Mouse (Mus musculus) liver (tissue): Measurements from ENCODE around the gene Casp8ap2.

ENCODE experiments used
- DNase-seq: peaks from one replicate; pipeline ENCODE4 v3.0.0-alpha.2; 2020; ENCODE audit warnings: mixed read lengths

Gene Casp8ap2

DNA sequence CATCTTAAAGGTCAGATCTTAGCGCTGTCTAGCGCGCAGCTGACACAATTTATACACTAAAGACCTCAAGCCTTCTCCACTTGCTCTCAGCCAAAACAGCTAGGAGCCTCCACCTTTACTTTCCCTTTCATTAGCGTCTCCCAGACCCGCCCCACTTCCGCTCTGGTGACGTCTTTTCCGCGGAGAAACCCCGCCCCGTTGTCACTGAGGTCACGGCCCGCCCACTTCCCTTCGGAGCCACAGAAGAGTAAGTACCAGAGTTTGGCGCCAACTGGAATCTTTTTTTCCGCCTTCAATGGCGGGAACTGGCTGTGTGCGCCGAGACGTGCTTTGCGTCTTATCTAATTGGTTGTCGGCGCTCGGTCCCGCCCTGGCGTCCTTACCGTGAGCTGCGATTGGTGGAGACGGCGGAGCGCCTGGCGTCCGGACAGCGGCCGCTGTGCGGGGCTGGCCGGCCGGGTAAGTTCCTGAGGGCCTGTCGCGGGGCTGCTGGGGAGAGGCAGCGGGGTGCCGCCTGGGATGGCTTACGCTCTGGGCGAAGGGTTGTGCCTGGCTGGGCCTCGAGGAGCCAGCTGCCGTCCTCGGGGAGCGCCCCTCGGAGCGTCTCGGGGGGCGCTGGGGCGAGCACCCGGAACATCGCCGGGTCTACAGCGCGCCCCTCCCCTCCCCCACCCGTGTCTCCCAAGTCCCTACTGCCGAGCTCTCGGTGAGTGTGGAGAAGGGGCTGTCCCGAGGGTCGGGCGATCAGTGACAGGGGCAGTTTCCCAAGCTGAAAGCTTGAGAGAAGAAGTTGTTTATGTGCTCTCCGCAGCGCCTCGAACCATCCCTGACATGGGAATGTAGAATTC is at the start of gene Casp8ap2:
Casp8ap2 (plus strand) TSS at position 418 of the 848 bp plus-strand sequence.
- peak; percentile 98 for DNase-seq

DNA sequence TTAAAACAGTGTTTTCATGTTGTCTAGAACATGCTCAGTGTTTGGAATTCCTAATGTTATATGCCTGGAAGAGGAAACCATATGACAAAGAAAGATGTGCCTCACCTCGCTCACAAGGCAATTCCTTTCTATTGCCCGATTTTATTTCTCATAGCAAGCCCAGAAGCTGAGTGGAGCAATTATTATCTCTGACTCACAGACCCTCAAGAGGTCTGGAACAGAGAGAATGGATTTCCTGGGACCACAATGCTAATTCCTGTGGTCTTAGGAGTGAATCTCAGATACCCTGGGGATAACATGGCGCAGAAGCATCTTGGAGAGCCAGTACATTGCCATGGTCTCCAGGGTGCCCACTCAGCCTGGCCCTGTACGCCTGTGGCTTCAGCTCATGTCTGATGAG is 46.2 kb upstream of the Casp8ap2 start:
- no peak for DNase-seq

DNA sequence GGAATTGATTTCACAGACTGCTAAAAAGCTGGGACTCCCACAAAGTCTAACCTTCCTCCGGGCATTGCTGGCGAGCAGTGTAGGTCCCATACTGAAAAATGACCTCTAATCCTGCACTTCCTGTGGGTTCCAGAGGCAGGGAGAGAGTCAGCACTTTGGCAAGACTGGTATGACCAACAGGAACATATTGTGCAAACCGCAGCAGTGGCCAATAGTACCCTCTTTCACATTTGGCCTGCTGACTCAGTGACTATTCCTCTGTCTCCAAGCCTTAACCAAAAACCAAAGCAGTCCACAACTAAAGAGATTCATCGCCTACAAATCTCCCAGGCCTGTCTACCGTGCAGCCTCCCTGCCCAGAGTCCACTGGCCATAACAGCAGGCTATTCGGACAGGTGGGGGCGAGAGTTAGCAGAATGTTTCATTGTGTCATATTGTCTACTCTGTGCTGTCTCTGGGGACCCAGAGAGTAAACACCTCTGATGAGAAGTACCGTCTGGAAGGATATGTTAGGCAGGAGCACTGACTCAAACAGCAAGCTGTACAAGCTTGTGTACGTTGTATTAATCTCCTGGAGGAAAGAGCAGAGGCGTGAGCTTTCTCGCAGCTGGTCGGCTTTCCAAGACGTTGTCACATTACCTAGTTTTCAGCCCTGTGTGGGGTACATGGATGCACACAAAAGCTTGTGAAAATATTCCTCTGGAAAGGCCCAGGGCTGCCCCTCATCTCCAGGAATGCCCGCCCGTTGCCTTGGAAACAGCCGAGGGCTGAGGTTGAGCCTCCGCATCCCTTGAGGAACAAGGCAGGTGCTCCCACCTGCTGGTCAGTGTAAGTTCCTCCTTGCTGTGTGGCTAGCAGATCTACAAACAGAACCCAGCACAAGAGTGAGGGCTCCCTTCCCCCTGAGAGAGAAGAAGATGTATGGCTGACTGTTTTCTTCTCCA is 45.0 kb upstream of the Casp8ap2 start:
- no peak for DNase-seq

GRCm38 (mm10) chr4:32570939-32571317 is 44.3 kb upstream of the Casp8ap2 start:
- DNase-seq: no peak

DNA sequence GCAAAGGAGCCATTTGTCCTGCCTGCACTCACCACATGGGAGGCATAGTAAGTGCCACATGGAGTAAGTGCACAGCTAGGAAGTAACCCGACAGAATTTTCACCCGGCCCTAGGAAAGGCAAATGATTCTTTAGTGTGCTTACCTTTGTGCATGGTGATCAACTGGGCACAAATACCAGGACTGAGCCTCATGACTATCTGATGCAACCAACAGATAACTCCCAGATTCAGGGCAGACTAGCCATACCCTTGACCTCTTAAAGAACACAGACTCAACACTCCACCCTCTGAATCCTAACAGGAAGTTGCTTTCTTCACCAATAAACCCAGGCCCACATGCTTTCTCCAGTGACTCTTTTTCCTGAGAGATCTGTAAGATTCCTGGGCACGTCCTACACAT is 43.8 kb upstream of the Casp8ap2 start:
- no peak for DNase-seq

GRCm38 (mm10) chr4:32572118-32572517 is 43.1 kb upstream of the Casp8ap2 start:
- peak; percentile 23 for DNase-seq

- DNase-seq: no peak
Observed at GRCm38 (mm10) chr4:32573586-32573985, 41.7 kb upstream of the Casp8ap2 start.

DNA sequence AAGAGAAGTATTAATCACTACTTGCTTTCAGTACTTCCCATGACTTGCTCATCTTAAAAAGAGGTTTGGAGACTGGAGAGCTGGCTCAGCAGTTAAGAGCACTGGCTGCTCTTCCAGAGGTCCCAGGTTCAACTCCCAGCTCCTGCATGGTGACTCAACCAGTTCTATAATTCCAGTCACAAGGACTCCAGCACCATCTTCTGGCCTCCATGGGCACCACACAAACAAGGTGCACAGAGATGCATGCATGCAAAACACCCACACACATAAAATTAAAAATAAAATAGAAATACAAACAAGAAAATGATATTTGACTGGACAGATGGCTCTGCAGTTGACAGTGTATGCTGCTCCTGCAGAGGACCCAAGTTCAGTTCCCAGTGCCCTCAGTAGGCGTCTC is 40.6 kb upstream of the Casp8ap2 start:
- DNase-seq: no peak

- peak; percentile 21 for DNase-seq
Observed at GRCm38 (mm10) chr4:32575165-32575564, 40.1 kb upstream of the Casp8ap2 start.

GRCm38 (mm10) chr4:32579850-32580249 is 35.4 kb upstream of the Casp8ap2 start:
- no peak for DNase-seq

DNA sequence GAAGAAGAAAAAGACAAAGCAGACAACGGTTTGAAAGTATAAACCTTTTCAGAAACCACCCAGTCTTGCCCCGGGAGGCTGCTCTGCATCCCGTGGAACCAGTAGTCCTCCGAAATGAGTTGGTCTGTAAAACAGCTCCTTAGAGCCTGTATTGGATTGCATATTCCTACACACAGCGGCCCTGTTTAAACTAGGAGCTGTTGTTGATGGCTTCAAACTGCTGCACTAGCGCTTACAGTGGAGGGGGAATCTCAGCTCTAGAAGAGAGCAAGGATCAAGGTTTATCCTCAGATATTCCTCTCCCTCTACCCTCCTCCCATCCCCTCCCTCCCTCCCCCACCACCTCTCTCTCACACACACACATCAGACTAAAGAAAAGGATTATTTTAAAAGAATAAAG is 31.1 kb upstream of the Casp8ap2 start:
- no peak for DNase-seq

DNA sequence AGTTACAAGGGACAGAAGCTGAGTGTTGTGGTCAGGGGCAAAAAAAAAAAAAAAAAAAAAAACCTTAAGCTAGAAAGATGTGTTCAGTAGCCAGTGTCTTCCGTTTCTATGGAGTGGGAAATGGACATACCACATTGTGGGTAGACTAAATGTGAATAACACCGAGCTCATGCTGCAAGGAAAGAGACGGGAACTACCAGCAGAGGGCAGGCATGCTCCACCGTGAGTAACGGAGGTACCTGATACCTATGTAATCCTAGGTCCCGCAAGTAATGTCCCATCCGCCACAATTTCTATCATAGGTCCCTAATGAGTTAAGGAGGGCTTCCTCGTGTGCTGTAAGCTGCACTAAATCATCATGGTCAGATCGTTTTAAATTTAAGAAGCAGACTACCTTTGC is 28.7 kb upstream of the Casp8ap2 start:
- peak; percentile 71 for DNase-seq

GRCm38 (mm10) chr4:32587543-32587942 is 27.7 kb upstream of the Casp8ap2 start:
- no peak for DNase-seq

DNA sequence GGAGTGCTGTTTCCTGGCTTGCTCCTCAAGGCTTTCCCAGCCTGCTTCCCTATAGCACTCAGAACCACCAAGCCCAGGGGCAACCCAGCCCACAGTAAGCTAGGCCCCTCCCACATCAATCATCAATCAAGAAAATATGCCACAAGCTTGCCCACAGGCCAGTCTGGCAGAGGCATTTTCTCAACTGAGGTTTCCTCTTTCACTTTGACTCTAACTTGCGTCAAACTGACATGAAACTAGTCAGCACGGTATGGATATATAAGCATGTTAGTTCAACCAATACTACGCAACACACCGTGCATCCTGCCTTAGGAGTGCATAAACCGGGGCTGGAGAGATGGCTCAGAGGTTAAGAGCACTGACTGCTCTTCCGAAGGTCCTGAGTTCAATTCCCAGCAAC is 27.0 kb upstream of the Casp8ap2 start:
- no peak for DNase-seq

DNA sequence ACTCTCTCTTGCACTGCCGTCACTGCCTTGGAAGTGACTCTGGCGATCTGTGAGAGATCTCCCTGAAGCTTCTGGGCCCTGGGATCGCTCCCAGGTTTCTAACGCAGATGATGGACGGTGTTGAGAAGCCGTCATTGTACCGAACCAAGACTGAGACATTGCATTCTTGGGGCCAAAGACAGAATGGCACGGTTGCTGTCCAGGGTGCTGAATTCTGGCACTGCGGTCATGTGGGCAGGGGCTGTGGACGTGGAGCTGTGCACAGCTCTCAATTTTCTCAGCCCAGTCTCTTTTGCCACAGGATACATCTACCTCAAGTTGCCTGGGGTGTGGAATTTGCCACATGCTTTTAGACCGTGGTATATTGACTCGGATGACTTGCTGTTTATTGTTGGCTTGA is 14.1 kb upstream of the Casp8ap2 start:
- DNase-seq: peak; percentile 56

- no peak for DNase-seq
Observed at GRCm38 (mm10) chr4:32602660-32603059, 12.6 kb upstream of the Casp8ap2 start, which contains the start of gene Gja10. Gja10 (minus strand) TSS chr4:32602760.

DNA sequence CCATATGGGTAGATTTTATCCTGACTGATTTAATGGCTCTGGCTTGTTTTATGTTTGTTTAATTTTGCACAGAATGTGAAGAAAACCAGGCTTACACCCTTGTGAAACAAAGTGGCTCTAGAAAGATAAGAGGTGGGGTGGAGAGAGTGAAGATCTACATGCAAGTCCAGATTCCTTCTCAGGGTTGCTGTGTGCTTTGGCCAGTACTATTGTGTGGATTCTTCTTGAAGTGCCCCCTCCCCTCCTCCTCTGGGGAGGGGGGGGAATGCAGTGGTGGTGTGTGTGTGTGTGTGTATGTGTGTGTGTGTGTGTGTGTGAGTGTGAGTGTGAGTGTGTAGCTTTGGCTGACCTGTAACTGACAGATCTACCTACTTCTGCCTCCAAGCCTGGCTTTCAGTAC is 6.4 kb downstream of the Casp8ap2 start:
- no peak for DNase-seq

GRCm38 (mm10) chr4:32651669-32652068 is 36.4 kb downstream of the Casp8ap2 start:
- DNase-seq: peak; percentile 23

GRCm38 (mm10) chr4:32656146-32656904 is 41.1 kb downstream of the Casp8ap2 start:
- no peak for DNase-seq

DNA sequence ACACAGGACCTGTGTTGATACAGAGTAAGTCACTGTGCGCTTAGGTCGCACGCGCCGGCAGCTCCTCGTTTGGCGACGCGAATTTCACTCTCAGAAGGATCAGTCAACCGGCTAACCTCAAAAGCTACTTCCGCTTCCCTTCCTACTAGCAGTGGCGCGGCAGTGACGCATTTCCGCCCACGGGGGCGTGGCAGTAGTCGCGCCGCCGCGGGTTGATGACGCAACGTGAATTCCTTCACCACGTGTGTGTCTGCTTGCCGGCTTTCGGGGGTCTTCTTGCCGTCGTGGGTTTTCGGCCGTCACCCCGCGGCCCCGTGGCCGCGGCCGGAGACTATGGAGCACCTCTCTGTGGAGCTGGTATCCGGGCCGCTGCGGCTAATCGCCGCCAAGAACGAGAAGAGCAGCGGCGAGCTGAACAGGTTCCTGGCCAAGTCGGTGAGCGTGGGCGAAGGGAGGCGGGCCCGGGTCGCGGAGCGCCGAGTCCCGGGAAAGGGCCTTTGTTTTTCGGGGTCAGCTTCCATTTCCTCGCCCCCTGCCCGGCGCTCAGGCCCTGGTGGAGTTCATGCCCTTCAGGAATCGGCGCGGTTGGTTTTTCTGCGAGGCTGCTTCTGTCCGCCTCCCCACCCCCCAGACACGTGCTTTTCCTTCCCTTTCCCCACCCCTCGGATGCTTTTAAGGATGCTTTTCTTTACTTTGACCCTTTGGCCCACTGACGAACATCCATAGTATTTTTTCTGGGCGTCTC is 41.8 kb downstream of the Casp8ap2 start, which contains the start of gene Mdn1:
Mdn1 (plus strand) TSS at position 202 of the 745 bp plus-strand sequence.
- peak; percentile 89 for DNase-seq

GRCm38 (mm10) chr4:32665843-32666242 is 50.6 kb downstream of the Casp8ap2 start:
- no peak for DNase-seq

DNA sequence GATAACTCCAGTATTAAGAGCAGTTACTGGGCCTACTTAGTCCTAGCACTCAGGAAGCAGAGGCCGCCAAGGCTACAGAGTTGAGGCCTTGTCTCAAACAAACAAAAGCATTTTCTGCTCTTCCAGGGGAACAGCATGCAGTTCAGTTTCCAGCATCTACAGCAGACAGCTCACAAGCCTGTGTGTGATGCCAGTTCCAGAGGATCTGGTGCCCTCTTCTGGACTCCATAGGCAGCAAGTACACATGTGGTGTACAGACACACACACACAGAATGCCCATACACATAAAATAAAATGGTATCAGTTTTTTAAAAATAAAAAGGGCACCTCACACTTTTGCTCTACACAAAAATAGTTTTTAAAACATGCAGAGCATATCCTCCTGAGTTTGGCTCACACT is 53.0 kb downstream of the Casp8ap2 start:
- no peak for DNase-seq
